Mouse (Mus musculus): ENCODE measurements around the gene Gm20518.

- TF ChIP-seq CTCF (IDR thresholded peaks at IDR 0.05) (no peak), EP300 (IDR thresholded peaks at IDR 0.05) (no peak)
Measured at GRCm38 (mm10) chr16:17929631-17930030, 38.2 kb upstream of the Gm20518 start.
